Mouse (Mus musculus): Measurements from ENCODE around the gene Coq3. TPM values are rescaled to one million over a fixed set of nuclear protein-coding genes. Genes with fewer than 3 reads are reported as not detected.

Gene Coq3
- polyA plus RNA-seq, 2 experiments: 3.8 to 9.4 TPM

GRCm38 (mm10) chr4:21951444-21951843 lies 72.0 kb downstream of the Coq3 start:
- no peak overlapping the region for H3K4me3 ChIP-seq (ENCODE audit: insufficient read depth in 1 of 2, low read depth in 2 of 2, low read length in 2 of 2)
- no peak overlapping the region for H3K9ac ChIP-seq (replicated peaks)
- peak; percentile 28; the same call in 1 of the 2 replicates for TF ChIP-seq CTCF (IDR thresholded peaks at IDR 0.05; ENCODE audit: low read depth)
- TF ChIP-seq EP300 (IDR thresholded peaks at IDR 0.05; ENCODE audit: low read depth): no peak
- no peaks in the 10 kb centered on the region for H3K27me3 ChIP-seq (ENCODE audit: control insufficient read depth, insufficient read depth, low read length)
- no peaks in the 10 kb centered on the region for H3K4me1 ChIP-seq (replicated peaks; ENCODE audit: control insufficient read depth in 2 of 2, insufficient read depth in 2 of 2, low read length in 1 of 2)
- no peaks in the 10 kb centered on the region for H3K36me3 ChIP-seq (replicated peaks; ENCODE audit: control insufficient read depth, insufficient read depth, low read depth)
- WGBS (ENCODE audit: insufficient replicate concordance): 31% methylated on average over 6 of the region's 6 CpGs
- H3K9me3 ChIP-seq (ENCODE audit: control insufficient read depth, low read length): no peaks in the 10 kb centered on the region
- H3K27ac ChIP-seq: no peak overlapping the region
- ATAC-seq (ENCODE audit: insufficient read depth) (no peak), DNase-seq (ENCODE audit: low read depth in 3 of 3, low spot score in 3 of 3) (no peak)
- no peak overlapping the region for H3K4me2 ChIP-seq (ENCODE audit: low read depth)

GRCm38 (mm10) chr4:21952255-21952654 lies 72.8 kb downstream of the Coq3 start:
- Histone ChIP-seq H3K4me1 (replicated peaks; ENCODE audit: control insufficient read depth in 2 of 2, insufficient read depth in 2 of 2, low read length in 1 of 2) (no peaks in the 10 kb centered on the region), H3K4me2 (ENCODE audit: low read depth) (no peak overlapping the region), H3K4me3 (ENCODE audit: insufficient read depth in 1 of 2, low read depth in 2 of 2, low read length in 2 of 2) (no peak overlapping the region), H3K9ac (replicated peaks) (no peak overlapping the region), H3K36me3 (replicated peaks; ENCODE audit: control insufficient read depth, insufficient read depth, low read depth) (no peaks in the 10 kb centered on the region), H3K27me3 (ENCODE audit: control insufficient read depth, insufficient read depth, low read length) (no peaks in the 10 kb centered on the region), H3K9me3 (ENCODE audit: control insufficient read depth, low read length) (no peaks in the 10 kb centered on the region), H3K27ac (no peak overlapping the region)
- TF ChIP-seq EP300 (IDR thresholded peaks at IDR 0.05; ENCODE audit: low read depth): no peak
- no peak for TF ChIP-seq CTCF (IDR thresholded peaks at IDR 0.05; ENCODE audit: low read depth)
- ATAC-seq (ENCODE audit: insufficient read depth) (no peak), DNase-seq (ENCODE audit: low read depth in 3 of 3, low spot score in 3 of 3) (no peak)
- 9% methylated on average over 2 of the region's 2 CpGs for WGBS (ENCODE audit: insufficient replicate concordance)

- Histone ChIP-seq H3K9ac (replicated peaks) (no peak overlapping the region), H3K36me3 (replicated peaks; ENCODE audit: control insufficient read depth, insufficient read depth, low read depth) (no peaks in the 10 kb centered on the region), H3K9me3 (ENCODE audit: control insufficient read depth, low read length) (no peaks in the 10 kb centered on the region), H3K4me1 (replicated peaks; ENCODE audit: control insufficient read depth in 2 of 2, insufficient read depth in 2 of 2, low read length in 1 of 2) (no peaks in the 10 kb centered on the region), H3K4me2 (ENCODE audit: low read depth) (no peak overlapping the region), H3K27ac (no peak overlapping the region), H3K27me3 (ENCODE audit: control insufficient read depth, insufficient read depth, low read length) (no peaks in the 10 kb centered on the region), H3K4me3 (ENCODE audit: insufficient read depth in 1 of 2, low read depth in 2 of 2, low read length in 2 of 2) (no peak overlapping the region)
- TF ChIP-seq CTCF (IDR thresholded peaks at IDR 0.05; ENCODE audit: low read depth): peak; percentile 66
- TF ChIP-seq EP300 (IDR thresholded peaks at IDR 0.05; ENCODE audit: low read depth): no peak
- DNase-seq (ENCODE audit: low read depth in 3 of 3, low spot score in 3 of 3) (peak in 1 of 3 experiments; percentile 9), ATAC-seq (ENCODE audit: insufficient read depth) (no peak)
- WGBS (ENCODE audit: insufficient replicate concordance): 43% methylated on average over 7 of the region's 7 CpGs
These were observed 78.3 kb downstream of the Coq3 start for GRCm38 (mm10) chr4:21957570-21958321.

Other genes starting within 250 kb of the Coq3 start
- gene Prdm13, start 193.7 kb upstream of the Coq3 start, polyA plus RNA-seq (2012; rRNA removed): not detected in 2 replicates
- not detected in 2 replicates for gene Prdm13, start 193.7 kb upstream of the Coq3 start, polyA plus RNA-seq (2014; fragmentation: Nextera tagmentation; extraction: Ambion mirVana)
- gene Ccnc, start 152.0 kb upstream of the Coq3 start, polyA plus RNA-seq (2012; rRNA removed): 4.8 and 6.4 TPM in 2 replicates
- gene Ccnc, start 152.0 kb upstream of the Coq3 start, polyA plus RNA-seq (2014; fragmentation: Nextera tagmentation; extraction: Ambion mirVana): 23.0 and 25.3 TPM in 2 replicates
- gene Usp45, start 112.5 kb upstream of the Coq3 start, polyA plus RNA-seq (2012; rRNA removed): 6.8 and 9.8 TPM in 2 replicates
- 15.1 and 16.3 TPM in 2 replicates for gene Usp45, start 112.5 kb upstream of the Coq3 start, polyA plus RNA-seq (2014; fragmentation: Nextera tagmentation; extraction: Ambion mirVana)
- gene Tstd3, start 112.5 kb upstream of the Coq3 start, polyA plus RNA-seq (2012; rRNA removed): 4.3 and 8.0 TPM in 2 replicates
- 15.0 and 16.2 TPM in 2 replicates for gene Tstd3, start 112.5 kb upstream of the Coq3 start, polyA plus RNA-seq (2014; fragmentation: Nextera tagmentation; extraction: Ambion mirVana)
- gene Pnisr, start 32.1 kb upstream of the Coq3 start, polyA plus RNA-seq (2012; rRNA removed): 44.2 and 50.6 TPM in 2 replicates
- gene Pnisr, start 32.1 kb upstream of the Coq3 start, polyA plus RNA-seq (2014; fragmentation: Nextera tagmentation; extraction: Ambion mirVana): 29.0 and 34.5 TPM in 2 replicates
- gene Faxc, start 51.7 kb downstream of the Coq3 start, polyA plus RNA-seq (2012; rRNA removed): 0.07 and 0.09 TPM in 2 replicates
- 0.11 TPM in 1 of 2 replicates, not detected in the other for gene Faxc, start 51.7 kb downstream of the Coq3 start, polyA plus RNA-seq (2014; fragmentation: Nextera tagmentation; extraction: Ambion mirVana)

Data from liver, embryonic 14.5 days (tissue).